Mouse (Mus musculus) embryonic facial prominence, embryonic 14.5 days (tissue): ENCODE data around the gene Plek2. TPM values are rescaled to one million over a fixed set of nuclear protein-coding genes. Genes with fewer than 3 reads are reported as not detected.

Experiments
- ATAC-seq: fragments of 200-750 bp; cut with Nextera tagmentation; 2 replicates; pipeline ENCODE4 v1.8.0; 2017; ENCODE audit warnings: low read depth, moderate number of reproducible peaks, moderate TSS enrichment
- DNase-seq: peaks from one replicate; pipeline ENCODE4 v3.0.0-alpha.2; 2015; ENCODE audit warnings: low spot score
- H3K27ac ChIP-seq: fragments of 300-500 bp; sonication (generic); replicated peaks from 2 replicates; pipeline ENCODE4 v1.5.1; 2014; ENCODE audit warnings: low read depth, mild to moderate bottlenecking, low read length, moderate library complexity
- H3K27me3 ChIP-seq: fragments of 300-500 bp; sonication (generic); replicated peaks from 2 replicates; pipeline ENCODE4 v1.6.1; 2014; ENCODE audit warnings: low read length; ENCODE audit not compliant: control insufficient read depth, insufficient read depth
- H3K36me3 ChIP-seq: fragments of 300-500 bp; sonication (generic); 2 replicates; pipeline ENCODE4 v1.6.1; 2014; ENCODE audit warnings: low read length, mixed read lengths; ENCODE audit not compliant: control insufficient read depth, insufficient read depth
- H3K4me1 ChIP-seq: fragments of 300-500 bp; sonication (generic); 2 replicates; pipeline ENCODE4 v1.6.1; 2014; ENCODE audit warnings: antibody characterized with exemption, low read length; ENCODE audit not compliant: control insufficient read depth, insufficient read depth
- H3K4me2 ChIP-seq: fragments of 300-500 bp; sonication (generic); 2 replicates; pipeline ENCODE4 v1.6.1; 2014; ENCODE audit warnings: low read depth, mild to moderate bottlenecking, low read length, moderate library complexity, mixed read lengths
- H3K4me3 ChIP-seq: fragments of 300-500 bp; sonication (generic); 2 replicates; pipeline ENCODE4 v1.5.1; 2014; ENCODE audit warnings: low read depth, mild to moderate bottlenecking, low read length
- H3K9ac ChIP-seq: fragments of 300-500 bp; sonication (generic); 2 replicates; pipeline ENCODE4 v1.6.1; 2014; ENCODE audit warnings: low read depth, mild to moderate bottlenecking, low read length, moderate library complexity, mixed read lengths
- H3K9me3 ChIP-seq: fragments of 300-500 bp; sonication (generic); 2 replicates; pipeline ENCODE4 v1.6.1; 2016; ENCODE audit warnings: low read length; ENCODE audit not compliant: control insufficient read depth
- WGBS: fragments of 180-500 bp; shearing (Covaris S2); extraction: QIAGEN DNeasy Blood & Tissue Kit; methylation state at CpG from one replicate; pipeline ENCODE4 v1.1.7; 2014; 5-methylcytosine and 5-hydroxymethylcytosine counted together
- polyA plus RNA-seq: library from polyadenylated mRNA; unstranded; fragments of >200 nt; fragmentation: Nextera tagmentation; extraction: Ambion mirVana; gene quantifications from 2 replicates; pipeline ENCODE4 v1.2.1, GENCODE M21; 2014

Plek2 gene
- 5.9 and 6.6 TPM in 2 replicates for polyA plus RNA-seq

DNA sequence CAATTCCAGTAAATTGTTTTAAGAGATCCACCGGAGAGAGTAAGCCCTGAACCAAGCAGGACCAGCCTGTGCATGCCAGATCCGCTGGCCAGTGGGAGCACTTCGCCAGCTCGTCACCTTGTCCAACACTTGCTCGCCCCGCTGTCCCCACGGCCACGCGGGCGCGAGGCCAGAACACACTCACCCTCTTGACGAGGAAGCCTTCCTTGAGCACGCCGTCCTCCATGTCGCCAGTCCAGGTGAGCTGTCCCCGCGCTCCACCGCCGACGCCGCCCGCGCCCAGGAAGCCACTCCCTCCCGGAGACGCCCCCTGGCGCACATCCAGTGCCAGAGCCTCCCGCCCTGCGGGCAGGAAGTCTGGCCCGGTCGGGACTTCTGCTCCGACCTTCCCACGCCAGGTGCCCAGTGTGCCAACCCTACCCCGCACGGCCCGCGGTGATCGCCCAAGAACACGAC is at the start of gene Plek2:
TSS of gene Plek2 (minus strand) at position 258 of the 456 bp plus-strand sequence.
- peak within 1 kb of the TSS; percentile 92 for H3K4me2 ChIP-seq
- peaks cover 5% of the 10 kb centered on the region; the same call in 1 of the 2 replicates for H3K9me3 ChIP-seq
- H3K27ac ChIP-seq, result no peak within 1 kb of the TSS
- peak; percentile 30; the same call in 1 of the 2 replicates for ATAC-seq
- peak; percentile 57 for DNase-seq
- H3K36me3 ChIP-seq, result no peaks in the 10 kb centered on the region
- 4% methylated on average over 25 of the region's 38 CpGs for WGBS
- H3K4me3 ChIP-seq, result peak within 1 kb of the TSS; percentile 47
- peak within 1 kb of the TSS; percentile 58 for H3K9ac ChIP-seq
- peaks cover 36% of the 10 kb centered on the region for H3K27me3 ChIP-seq
- H3K4me1 ChIP-seq, result peaks cover 7% of the 10 kb centered on the region; the same call in 1 of the 2 replicates

DNA sequence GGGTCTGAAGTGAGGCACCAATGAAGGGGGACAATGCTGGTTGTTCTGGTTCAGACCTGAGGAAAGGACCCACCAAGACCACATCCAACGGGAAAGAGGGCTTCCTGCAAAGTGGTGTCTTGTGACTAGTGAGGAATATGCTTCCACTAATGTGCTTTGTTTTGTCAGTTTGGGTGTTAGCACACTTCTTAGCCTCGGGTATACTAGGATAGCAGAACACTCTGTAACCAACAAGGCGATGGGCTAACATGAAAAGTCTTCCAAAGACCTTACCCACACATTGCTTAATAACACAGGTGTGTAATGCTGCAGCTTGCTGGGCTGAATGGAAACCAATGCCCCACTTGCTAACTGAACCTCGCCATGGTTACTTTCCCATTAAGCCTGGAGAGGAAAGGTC is 49.6 kb upstream of the Plek2 start:
- Histone ChIP-seq H3K9me3 (peaks cover 12% of the 10 kb centered on the region), H3K36me3 (no peaks in the 10 kb centered on the region), H3K4me2 (no peak overlapping the region), H3K9ac (no peak overlapping the region), H3K27ac (no peak overlapping the region), H3K27me3 (no peaks in the 10 kb centered on the region), H3K4me1 (no peaks in the 10 kb centered on the region), H3K4me3 (no peak overlapping the region)
- 84% methylated on average over 4 of the region's 4 CpGs for WGBS
- ATAC-seq (no peak), DNase-seq (no peak)

DNA sequence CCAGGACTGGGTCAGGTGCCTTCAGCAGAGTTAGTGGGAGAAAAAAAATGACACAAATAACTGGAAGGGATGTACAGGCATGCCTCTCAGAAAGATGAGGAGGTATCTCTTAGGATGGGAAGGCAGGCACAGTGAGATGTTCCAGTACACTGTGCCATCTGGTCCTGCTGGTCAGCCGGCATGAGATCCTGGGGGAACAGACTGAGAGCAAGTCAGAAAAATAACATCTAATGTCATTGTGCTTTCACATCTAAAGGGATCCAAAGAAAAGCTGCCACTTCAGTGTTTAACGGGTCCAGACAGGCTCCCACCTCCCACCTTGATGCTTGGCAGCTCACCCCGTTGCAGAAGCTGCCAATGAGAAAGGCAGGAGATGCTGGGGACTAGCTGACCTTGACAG is 45.7 kb upstream of the Plek2 start:
- DNase-seq (no peak), ATAC-seq (no peak)
- Histone ChIP-seq H3K4me3 (no peak overlapping the region), H3K27me3 (no peaks in the 10 kb centered on the region), H3K4me2 (no peak overlapping the region), H3K27ac (no peak overlapping the region), H3K9me3 (peaks cover 12% of the 10 kb centered on the region), H3K36me3 (no peaks in the 10 kb centered on the region), H3K9ac (no peak overlapping the region), H3K4me1 (no peaks in the 10 kb centered on the region)
- WGBS, result 39% methylated on average over 3 of the region's 3 CpGs

DNA sequence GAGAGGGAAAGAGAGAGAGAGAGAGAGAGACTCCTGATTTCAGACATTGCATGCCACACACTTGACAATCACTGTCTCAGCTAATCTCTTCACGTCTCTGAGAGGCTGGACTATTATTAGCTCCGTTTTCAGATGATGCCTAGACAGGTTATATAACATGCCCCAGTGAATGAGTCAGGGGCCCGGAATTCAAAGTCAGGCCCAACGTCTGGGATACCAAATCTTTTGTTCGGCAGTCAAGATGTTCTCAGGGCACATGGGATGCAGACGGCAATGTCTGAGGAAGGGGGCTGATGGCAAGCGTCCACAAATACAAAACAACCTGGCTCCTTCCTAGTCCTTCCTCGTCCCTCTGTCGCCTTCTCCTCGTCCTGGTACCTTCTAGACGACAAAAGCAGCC is 45.3 kb upstream of the Plek2 start:
- ATAC-seq (no peak), DNase-seq (no peak)
- no peak overlapping the region for H3K27ac ChIP-seq
- no peaks in the 10 kb centered on the region for H3K36me3 ChIP-seq
- H3K9me3 ChIP-seq, result peaks cover 9% of the 10 kb centered on the region
- H3K4me2 ChIP-seq, result no peak overlapping the region
- no peaks in the 10 kb centered on the region for H3K27me3 ChIP-seq
- H3K4me3 ChIP-seq, result no peak overlapping the region
- WGBS, result 60% methylated on average over 11 of the region's 11 CpGs
- H3K9ac ChIP-seq, result no peak overlapping the region
- H3K4me1 ChIP-seq, result no peaks in the 10 kb centered on the region

DNA sequence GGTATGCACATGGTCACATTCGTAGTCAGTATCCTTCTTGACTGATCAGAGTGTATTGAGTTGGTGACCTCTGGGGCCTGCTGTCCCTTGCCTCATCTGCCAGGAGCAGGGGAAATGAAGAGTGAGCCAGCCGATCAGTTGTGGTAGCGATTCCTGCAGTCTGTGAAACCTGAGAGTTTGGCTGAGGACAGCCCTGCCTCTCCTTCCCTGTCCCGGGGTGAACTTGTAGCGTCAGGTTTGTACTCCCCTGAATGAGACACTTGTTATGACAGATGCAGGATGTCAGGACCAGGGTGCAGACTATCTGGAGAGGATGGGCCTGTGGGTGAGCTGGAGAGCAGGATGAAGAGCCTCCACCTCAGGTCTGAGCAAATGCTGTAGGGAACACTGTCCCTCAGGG is 40.9 kb upstream of the Plek2 start:
- DNase-seq (no peak), ATAC-seq (no peak)
- Histone ChIP-seq H3K36me3 (no peaks in the 10 kb centered on the region), H3K4me3 (no peak overlapping the region), H3K4me2 (no peak overlapping the region), H3K27me3 (no peaks in the 10 kb centered on the region), H3K4me1 (no peaks in the 10 kb centered on the region), H3K27ac (no peak overlapping the region), H3K9ac (no peak overlapping the region), H3K9me3 (no peaks in the 10 kb centered on the region)
- 38% methylated on average over 5 of the region's 5 CpGs for WGBS

DNA sequence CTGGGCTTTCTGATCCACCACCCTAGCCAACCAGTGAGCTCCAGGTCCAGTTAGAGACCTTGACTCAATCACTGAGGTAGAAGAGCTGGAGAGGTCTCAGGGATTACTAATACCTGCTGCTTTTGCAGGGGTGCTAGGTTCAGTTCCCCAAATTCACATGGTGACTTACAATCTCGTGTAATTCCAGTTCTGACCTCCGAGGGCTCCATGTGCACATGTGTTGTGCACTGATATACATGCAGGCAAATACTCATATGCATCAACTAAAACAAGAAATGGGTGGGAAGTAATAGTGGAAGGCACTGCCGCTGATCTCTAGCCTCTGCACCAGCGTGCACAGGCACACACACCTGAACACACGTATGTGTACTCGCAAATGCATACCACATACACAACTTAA is 40.4 kb upstream of the Plek2 start:
- ATAC-seq (no peak), DNase-seq (no peak)
- Histone ChIP-seq H3K27ac (no peak overlapping the region), H3K4me3 (no peak overlapping the region), H3K27me3 (no peaks in the 10 kb centered on the region), H3K9ac (no peak overlapping the region), H3K36me3 (no peaks in the 10 kb centered on the region), H3K9me3 (no peaks in the 10 kb centered on the region), H3K4me1 (no peaks in the 10 kb centered on the region), H3K4me2 (no peak overlapping the region)
- WGBS, result 72% methylated on average over 6 of the region's 6 CpGs

DNA sequence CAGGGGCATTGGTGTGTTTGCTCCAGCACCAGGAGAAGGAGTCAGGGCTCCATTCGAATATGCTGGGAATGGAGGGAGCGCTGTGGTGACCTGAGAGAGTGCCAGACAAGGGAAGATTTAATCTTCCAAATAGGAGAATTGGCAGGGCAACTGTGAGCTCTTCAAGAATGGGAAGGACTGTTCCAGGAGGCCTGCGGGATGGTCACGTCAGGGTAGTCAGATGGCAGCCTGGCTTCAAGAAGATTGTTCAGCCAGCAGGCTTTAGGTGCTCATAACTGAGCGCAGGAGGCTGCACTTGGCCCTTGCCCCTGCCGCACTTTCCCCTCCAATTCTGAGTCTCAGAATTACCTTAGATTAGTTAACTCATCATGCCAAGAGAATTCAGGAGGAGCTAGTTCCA is 36.2 kb upstream of the Plek2 start:
- no peak overlapping the region for H3K9ac ChIP-seq
- H3K4me1 ChIP-seq, result no peaks in the 10 kb centered on the region
- H3K4me3 ChIP-seq, result no peak overlapping the region
- no peaks in the 10 kb centered on the region for H3K27me3 ChIP-seq
- WGBS, result 77% methylated on average over 6 of the region's 6 CpGs
- H3K36me3 ChIP-seq, result no peaks in the 10 kb centered on the region
- ATAC-seq, result no peak
- H3K27ac ChIP-seq, result no peak overlapping the region
- H3K9me3 ChIP-seq, result no peaks in the 10 kb centered on the region
- no peak for DNase-seq
- H3K4me2 ChIP-seq, result no peak overlapping the region

DNA sequence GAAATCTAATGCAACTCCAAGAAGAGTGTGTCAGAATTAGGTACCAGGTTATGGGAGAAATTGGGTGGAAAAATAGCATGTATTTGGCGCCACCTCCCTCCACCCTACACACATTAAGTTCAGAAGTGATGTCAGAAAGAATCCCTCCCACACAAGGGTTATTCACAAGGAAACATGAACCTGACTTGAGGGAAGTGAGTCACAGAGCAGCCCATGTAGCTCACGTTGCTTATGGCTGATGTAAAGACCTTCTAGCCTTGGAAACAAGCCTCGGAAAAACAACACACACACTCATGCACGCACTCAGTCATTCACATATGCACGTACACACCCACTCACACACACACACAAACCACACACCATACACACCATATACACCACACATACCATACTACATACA is 33.3 kb upstream of the Plek2 start:
- Histone ChIP-seq H3K27ac (no peak overlapping the region), H3K4me1 (no peaks in the 10 kb centered on the region), H3K4me2 (no peak overlapping the region), H3K9me3 (no peaks in the 10 kb centered on the region), H3K27me3 (no peaks in the 10 kb centered on the region), H3K36me3 (no peaks in the 10 kb centered on the region), H3K9ac (no peak overlapping the region), H3K4me3 (no peak overlapping the region)
- DNase-seq (no peak), ATAC-seq (no peak)
- 74% methylated on average over 5 of the region's 5 CpGs for WGBS

DNA sequence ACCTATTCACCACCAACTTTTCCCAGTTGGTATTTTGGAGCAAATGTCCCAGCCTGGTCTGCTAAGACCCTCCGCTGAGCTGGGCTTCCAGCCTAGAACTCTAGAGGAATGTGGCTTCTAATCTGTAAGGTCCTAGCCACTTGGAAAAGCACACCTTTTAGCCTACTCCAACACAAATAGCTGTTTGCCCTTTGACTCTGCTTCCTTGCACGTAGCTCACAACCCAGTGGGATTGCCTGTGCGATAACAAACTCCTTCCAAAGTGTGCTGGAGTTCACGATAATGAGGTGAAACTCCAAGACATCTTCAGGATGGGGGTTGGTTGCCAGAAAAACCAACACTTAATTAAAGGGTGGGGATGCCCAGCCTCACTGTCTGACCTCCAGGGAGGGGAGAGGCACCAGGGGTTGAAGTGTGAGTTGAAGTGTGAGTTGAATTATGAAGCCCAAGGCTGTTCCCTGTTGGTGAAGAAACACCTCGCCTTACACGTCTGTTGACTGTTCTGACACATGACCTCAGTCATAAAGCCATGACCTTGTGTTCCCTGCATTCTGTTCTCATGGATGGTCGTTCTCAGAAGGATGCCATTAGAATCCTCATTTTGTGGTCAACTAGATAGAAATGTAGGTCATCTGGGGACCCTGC is 32.8 kb upstream of the Plek2 start:
- no peak for DNase-seq
- Histone ChIP-seq H3K36me3 (no peaks in the 10 kb centered on the region), H3K27me3 (no peaks in the 10 kb centered on the region), H3K4me1 (no peaks in the 10 kb centered on the region), H3K9ac (no peak overlapping the region), H3K27ac (no peak overlapping the region), H3K4me2 (no peak overlapping the region), H3K4me3 (no peak overlapping the region), H3K9me3 (no peaks in the 10 kb centered on the region)
- WGBS, result 70% methylated on average over 7 of the region's 7 CpGs
- ATAC-seq, result no peak
